Mouse (Mus musculus) urinary bladder, postnatal 14 days (tissue): Measurements from ENCODE around the gene Eml4.

ENCODE experiments used
- DNase-seq: peaks from one replicate; pipeline ENCODE4 v3.0.0; 2021; ENCODE audit warnings: low spot score

Gene Eml4

DNA sequence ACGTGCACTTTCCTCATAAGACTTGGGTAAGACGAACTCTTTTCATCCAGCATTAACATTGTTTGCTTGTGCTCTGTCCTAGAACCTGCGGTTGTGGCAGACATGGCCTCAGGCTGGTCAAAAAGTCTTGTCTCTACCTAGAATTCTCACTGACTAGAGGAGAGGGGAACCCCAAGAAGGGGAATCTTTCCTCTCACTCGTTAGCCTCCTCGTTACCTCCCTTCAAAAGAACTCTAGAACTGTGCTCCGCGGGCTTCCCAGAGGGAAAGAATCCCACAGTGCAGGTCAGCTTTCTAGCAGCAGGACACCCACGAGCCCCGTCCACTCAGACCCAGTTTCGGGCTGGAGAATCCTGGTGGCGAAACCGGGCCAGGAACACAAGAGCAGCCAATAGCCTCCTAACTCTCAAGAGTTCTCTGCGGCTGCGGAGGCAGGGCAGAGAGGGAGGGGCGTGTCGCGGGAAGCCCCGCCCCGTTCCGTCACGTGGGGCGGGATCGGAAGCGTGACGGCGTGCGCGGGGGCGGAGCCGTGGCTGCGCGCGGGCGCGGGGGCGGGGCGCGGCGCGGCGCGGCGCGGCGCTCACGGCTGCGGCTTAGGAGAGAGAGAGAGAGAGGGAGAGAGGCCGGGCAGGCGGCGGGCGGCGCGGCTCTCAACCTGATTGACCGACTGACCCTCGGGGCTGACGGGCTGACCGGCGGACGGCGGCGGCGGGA is at the start of gene Eml4:
Gene Eml4, plus strand, starts transcription at position 553 of the 713 bp plus-strand sequence.
- DNase-seq = peak; percentile 95

DNA sequence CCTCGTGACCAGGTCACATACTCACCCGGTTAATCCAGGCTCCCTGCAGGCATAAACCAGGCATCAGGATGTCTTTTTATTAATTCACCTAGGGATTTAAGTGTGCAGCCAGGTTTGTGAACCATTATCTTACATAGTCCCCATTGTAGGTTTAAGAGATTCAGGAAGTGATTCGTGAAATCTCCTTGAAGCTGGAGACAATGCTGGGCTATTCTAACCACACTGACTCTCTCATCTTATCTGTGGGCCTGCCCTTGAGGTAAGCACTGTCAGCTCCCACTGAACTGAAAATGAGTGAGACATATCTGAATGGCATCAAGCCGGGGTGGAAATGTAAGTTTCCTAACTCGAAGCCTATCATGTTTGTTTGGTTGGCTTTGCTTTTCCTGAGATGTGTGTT is 49.3 kb upstream of the Eml4 start:
- no peak for DNase-seq

DNA sequence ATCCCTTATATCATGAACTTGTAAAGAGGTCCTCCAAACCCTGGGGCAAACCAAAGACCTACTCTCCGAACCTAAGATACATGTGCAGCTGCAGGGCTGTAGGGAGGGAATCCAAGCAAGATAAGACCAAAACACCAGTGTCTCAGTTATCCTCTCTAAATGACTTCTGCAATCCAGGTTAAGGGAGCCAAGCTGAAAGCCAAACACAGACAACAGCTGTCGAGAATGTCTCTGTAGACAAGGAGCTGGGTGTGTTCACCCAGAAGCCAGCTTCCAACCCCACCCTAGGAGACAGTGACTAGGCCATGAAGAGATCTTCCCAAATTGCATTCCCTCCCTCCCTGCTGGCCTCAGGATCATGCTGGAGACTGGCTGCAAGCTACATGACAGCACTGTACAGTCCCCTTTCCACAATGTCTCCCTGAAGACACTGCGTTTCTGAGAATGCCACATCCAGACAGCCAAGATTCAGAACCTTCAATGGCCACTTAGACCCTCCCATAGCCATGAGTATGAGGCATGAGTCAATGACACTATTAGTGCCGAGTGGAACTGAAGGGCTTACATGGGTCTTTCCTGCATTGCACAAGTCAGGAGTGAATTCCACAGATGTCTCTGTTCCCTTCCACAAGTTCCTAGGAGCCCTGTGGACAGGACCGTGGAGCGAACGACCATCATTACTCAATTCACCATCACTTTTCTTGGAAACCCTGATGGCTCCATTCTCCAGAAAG is 46.5 kb upstream of the Eml4 start:
- no peak for DNase-seq

DNA sequence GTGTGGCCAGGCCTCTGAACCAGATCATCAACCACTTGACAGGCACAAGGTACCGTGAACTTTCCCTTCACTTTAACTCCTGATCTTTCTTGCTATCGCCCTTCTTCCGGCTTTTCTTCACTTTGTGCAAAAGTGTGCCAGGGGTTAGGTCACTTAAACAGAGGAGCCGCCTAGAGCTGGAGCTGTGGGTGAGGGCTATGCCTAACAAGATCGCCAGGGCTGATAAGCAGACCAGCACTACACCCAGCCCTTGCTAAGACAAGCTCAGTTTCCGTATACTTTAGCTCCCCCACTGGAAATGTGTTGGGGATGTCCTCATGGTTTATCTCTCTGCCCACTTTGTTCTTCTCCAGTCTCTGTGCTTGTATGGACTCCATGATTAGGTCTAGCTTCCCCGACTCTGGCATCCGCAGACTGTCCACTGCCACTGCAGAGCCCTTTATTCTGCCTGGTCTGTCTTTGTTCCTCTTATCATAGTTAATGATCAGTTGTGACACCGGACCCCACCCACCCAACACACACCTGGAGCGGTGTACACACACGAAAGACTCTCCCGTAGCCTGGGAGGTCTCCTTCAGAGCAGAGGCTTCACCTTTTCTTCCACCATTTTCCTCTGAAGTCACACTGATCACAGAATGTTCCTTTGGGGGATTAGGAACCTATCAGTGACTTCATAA is 43.6 kb upstream of the Eml4 start:
- peak; percentile 61 for DNase-seq

GRCm38 (mm10) chr17:83307641-83308296 is 43.0 kb upstream of the Eml4 start:
- DNase-seq = no peak

DNA sequence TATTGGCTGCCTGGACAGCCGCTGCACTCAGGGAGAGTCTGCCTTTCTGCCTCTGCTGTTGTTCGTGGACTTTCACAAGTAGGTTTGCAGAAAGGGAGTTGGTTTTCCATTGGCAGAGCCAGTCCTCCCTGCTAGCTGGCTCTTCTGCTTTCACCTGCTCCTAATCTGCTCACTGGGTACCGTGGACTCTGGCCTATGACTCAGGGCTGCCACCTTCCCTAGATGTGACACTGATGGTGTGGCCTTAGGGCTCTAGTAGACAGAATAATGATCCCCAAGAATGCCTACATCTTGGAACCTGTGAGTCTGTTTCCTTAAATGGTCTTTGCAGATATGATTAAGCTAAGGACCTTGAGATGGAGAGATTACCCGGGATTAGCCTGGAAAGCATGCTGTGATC is 42.3 kb upstream of the Eml4 start:
- DNase-seq = no peak

DNA sequence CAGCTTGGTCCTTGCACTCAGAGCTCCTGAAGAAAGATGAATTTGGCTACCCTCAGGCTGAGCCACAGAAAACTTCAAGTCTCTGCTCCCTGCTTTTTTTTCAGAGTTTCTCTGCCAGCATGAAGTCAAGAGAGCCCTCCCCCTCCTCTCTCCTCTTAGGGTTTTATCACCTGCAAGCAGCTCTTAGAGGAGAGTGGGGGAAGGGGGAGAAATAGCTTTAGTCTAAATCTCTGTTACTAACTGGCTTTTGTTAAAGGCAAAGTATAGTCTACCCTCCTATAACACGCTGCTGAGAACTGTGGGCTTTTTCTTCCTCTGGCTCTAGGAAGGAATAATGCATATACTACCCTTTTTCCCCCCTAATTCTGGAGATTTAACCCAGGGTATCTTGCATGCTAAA is 41.5 kb upstream of the Eml4 start:
- DNase-seq = no peak

DNA sequence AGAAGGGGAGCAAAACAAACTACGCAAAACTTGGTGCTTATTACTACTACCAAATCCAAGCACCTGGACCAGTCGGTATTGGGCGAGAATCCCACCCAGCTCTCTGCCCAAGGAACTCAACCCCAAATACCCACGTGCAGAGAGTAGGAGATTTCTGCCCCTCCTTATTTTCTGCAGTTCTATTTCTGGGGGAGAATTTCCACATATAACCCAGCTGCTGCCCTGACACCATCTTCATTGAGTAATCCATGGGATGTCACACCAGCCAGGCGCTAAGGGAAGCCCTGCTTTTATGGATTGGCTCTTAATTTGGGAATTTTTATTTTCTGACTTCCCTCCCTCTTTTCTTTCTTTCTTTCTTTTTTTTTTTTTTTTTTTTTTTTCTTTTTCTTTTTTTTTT is 38.9 kb upstream of the Eml4 start:
- no peak for DNase-seq

DNA sequence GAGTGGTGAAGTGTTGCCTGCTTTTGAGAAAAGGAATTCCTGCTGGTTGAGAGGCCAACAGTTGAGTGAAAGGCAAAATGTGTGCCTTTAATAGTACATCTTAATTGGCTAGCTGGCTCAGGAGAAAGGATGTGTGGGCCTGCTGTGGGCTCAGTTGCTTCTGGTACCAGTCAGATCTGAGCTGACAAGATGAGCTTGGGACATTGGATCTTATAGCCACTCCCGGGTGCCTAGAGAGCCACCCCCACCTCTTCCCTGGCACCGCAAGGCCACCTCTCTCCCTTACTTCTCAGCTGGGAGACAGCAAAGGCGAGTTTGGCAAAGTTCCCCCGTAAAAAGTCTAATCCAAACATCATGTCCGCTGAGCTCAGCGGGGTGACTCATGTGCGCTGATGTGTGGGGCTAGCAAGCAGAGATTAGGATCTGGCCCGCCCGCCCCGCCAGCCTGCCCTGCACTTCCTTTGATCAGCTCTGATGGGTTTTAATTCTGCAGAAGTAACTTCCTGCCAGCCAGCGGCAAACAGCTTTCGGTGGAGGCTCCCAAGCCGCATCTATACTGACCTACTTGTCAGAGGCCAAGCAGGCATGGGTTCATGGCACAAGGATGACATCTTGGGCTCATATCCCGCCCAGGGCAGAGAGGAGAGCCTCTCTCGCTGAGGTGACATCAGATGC is 38.4 kb upstream of the Eml4 start:
- DNase-seq = peak; percentile 88

- no peak for DNase-seq
These were observed 37.6 kb upstream of the Eml4 start for GRCm38 (mm10) chr17:83313046-83313689.

GRCm38 (mm10) chr17:83315476-83315875 is 35.3 kb upstream of the Eml4 start:
- DNase-seq = no peak

DNA sequence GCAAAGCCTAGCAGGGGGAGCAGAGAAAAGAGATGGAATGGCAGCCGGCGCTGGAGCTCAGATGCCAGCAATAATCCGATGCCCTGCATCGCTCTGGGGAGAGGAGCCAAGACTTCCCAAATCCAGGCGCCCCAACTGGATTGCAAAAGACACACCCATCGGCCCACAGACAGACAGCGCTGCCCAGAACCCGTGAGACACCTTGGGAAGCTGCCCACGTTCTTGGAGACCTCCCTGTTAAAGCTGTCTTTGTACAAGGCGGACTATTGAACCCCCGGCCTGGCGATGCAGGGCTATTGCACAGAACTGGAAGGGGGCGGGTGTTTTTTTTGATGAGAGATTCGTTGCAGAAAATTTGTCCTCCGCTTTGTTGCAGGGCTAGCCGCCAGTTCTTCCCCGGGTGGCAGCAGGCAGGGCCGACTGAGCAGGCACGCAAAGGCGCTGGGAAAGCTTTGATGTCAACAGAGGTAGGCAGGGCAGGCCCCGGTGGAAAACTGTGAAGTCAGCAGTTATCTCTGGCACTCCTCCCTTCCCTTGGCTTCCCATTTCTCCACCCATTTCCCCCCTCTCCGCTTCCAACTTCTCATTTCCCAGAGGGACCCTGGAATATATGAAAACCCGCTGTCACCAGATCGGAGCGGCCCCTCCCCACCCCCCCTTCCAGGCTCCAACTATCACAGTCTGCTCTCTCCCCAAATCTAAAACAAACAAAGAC is 28.0 kb upstream of the Eml4 start:
- peak; percentile 54 for DNase-seq

GRCm38 (mm10) chr17:83323410-83324268 is 27.1 kb upstream of the Eml4 start:
- DNase-seq = no peak

GRCm38 (mm10) chr17:83324269-83324616 is 26.5 kb upstream of the Eml4 start:
- DNase-seq = no peak

DNA sequence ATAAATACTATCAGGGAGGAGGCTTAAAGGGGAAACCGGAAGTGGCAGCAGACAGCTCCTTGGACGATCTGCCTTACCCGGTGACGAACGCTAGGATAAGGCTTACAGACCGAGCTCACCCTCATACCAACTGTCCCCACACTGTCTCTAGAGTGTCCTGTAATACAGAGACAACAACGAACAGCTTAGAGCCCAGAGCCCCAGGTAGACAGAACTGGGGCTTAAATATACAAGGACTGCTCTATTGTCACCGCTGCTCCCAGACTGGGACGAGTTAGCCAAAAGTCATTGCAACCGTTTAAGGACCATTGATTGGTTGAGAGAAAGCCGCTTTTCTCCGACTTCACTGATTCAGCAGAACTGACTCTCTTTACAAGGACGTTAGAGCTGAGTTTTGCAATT is 15.5 kb upstream of the Eml4 start:
- no peak for DNase-seq

DNA sequence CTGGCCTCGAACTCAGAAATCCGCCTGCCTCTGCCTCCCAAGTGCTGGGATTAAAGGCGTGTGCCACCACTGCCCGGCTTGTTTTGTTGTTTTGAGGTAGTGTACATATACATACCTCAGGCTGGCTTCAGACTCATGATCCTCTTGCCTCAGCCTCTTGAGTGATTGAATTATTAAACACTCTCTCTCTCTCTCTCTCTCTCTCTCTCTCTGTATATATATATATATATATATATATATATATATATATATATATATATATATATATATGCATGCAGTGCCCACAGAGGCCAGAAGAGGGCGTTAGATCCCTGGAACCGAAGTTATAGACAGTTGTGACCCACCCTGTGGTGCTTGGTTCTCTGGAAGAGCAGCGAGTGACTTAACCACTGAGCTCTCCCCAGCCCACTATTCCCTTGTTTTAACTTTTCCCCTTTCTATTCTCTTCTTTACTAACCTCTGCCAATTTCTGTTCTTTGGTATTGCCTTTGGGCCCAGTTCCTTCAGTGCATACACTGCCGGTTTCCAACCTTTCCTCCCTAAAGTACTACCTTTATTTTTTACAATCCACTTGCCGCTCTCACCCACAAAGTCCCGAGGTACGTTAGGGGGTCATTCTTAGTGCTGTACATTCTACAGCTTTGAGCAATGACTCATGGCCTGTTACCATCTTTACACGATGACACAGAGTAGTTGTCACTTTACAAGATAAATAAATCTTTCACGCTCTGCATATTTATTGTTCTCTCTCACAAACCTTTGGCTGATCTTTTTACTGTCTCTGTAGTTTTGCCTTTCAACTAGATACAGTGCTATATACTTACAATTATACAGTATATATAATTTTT is 13.5 kb upstream of the Eml4 start:
- DNase-seq = no peak

- no peak for DNase-seq
These were observed 11.2 kb upstream of the Eml4 start for GRCm38 (mm10) chr17:83339368-83340085.

GRCm38 (mm10) chr17:83340895-83341524 is 9.7 kb upstream of the Eml4 start:
- DNase-seq = no peak
